Mouse (Mus musculus): Measurements from ENCODE around the gene Ufsp1. TPM values are rescaled to one million over a fixed set of nuclear protein-coding genes. Genes with fewer than 3 reads are reported as not detected.

Gene Ufsp1
- total and polyA plus RNA-seq, 2 experiments = 1.4 to 6.3 TPM

- H3K27me3 ChIP-seq (ENCODE audit: control insufficient read depth, insufficient read depth, low read length) = peaks cover 10% of the 10 kb centered on the region; the same call in 1 of the 2 replicates
- no peaks in the 10 kb centered on the region for H3K36me3 ChIP-seq (ENCODE audit: control insufficient read depth, insufficient read depth, low read length)
- no peak within 1 kb of the TSS for H3K27ac ChIP-seq (replicated peaks; ENCODE audit: insufficient read depth, low read depth, low read length)
Measured at GRCm38 (mm10) chr5:137287032-137287952, 7.1 kb upstream of the Ufsp1 start, which contains the start of gene Ache. TSS of gene Ache (plus strand) at chr5:137287519.

GRCm38 (mm10) chr5:137287953-137288743 lies 6.3 kb upstream of the Ufsp1 start:
- H3K4me3 ChIP-seq (ENCODE audit: insufficient read depth, low read depth, low read length) = peak overlapping the region; percentile 38; the same call in 1 of the 2 replicates
- TF ChIP-seq POLR2A (IDR thresholded peaks at IDR 0.05; ENCODE audit: extremely low read depth, insufficient read depth, low read length) (no peak), CTCF (IDR thresholded peaks at IDR 0.05; ENCODE audit: low read depth, low read length) (no peak)
- H3K27ac ChIP-seq (replicated peaks; ENCODE audit: insufficient read depth, low read depth, low read length) = no peak overlapping the region
- 2% methylated on average over 53 of the region's 65 CpGs for WGBS
- H3K9ac ChIP-seq (ENCODE audit: low read depth, low read length) = 0 out of 2 replicates have a peak overlapping the region, but pooled peaks have one; percentile 18
- H3K4me1 ChIP-seq (ENCODE audit: control insufficient read depth, insufficient read depth, low read length) = 0 out of 2 replicates have a peak, but pooled peaks cover 3% of the 10 kb centered on the region
- H3K79me2 ChIP-seq (ENCODE audit: control insufficient read depth, insufficient read depth, low read length) = no peaks in the 10 kb centered on the region
- DNase-seq (ENCODE audit: extremely low read depth, low read depth, low spot score) = no peak
- H3K27me3 ChIP-seq (ENCODE audit: control insufficient read depth, insufficient read depth, low read length) = peaks cover 10% of the 10 kb centered on the region; the same call in 1 of the 2 replicates
- no peaks in the 10 kb centered on the region for H3K36me3 ChIP-seq (ENCODE audit: control insufficient read depth, insufficient read depth, low read length)

More at GRCm38 (mm10) chr5:137287032-137287952, 7.1 kb upstream of the Ufsp1 start, which contains the start of gene Ache:
- DNase-seq (ENCODE audit: extremely low read depth, low read depth, low spot score) = no peak
- no peak for TF ChIP-seq POLR2A (IDR thresholded peaks at IDR 0.05; ENCODE audit: extremely low read depth, insufficient read depth, low read length)
- TF ChIP-seq CTCF (IDR thresholded peaks at IDR 0.05; ENCODE audit: low read depth, low read length) = no peak
- H3K4me1 ChIP-seq (ENCODE audit: control insufficient read depth, insufficient read depth, low read length) = 0 out of 2 replicates have a peak, but pooled peaks cover 3% of the 10 kb centered on the region
- no peaks in the 10 kb centered on the region for H3K79me2 ChIP-seq (ENCODE audit: control insufficient read depth, insufficient read depth, low read length)
- H3K9ac ChIP-seq (ENCODE audit: low read depth, low read length) = peak within 1 kb of the TSS; percentile 18; the same call in 1 of the 2 replicates
- 6% methylated on average over 40 of the region's 40 CpGs for WGBS
- peak within 1 kb of the TSS; percentile 38; the same call in 1 of the 2 replicates for H3K4me3 ChIP-seq (ENCODE audit: insufficient read depth, low read depth, low read length)

- H3K4me3 ChIP-seq (ENCODE audit: insufficient read depth, low read depth, low read length) = no peak overlapping the region
- H3K79me2 ChIP-seq (ENCODE audit: control insufficient read depth, insufficient read depth, low read length) = no peaks in the 10 kb centered on the region
- H3K27me3 ChIP-seq (ENCODE audit: control insufficient read depth, insufficient read depth, low read length) = peaks cover 10% of the 10 kb centered on the region; the same call in 1 of the 2 replicates
- H3K27ac ChIP-seq (replicated peaks; ENCODE audit: insufficient read depth, low read depth, low read length) = no peak overlapping the region
- no peaks in the 10 kb centered on the region for H3K36me3 ChIP-seq (ENCODE audit: control insufficient read depth, insufficient read depth, low read length)
- WGBS = 14% methylated on average over 25 of the region's 25 CpGs
- TF ChIP-seq CTCF (IDR thresholded peaks at IDR 0.05; ENCODE audit: low read depth, low read length) = no peak
- no peak for TF ChIP-seq POLR2A (IDR thresholded peaks at IDR 0.05; ENCODE audit: extremely low read depth, insufficient read depth, low read length)
- 0 out of 2 replicates have a peak, but pooled peaks cover 3% of the 10 kb centered on the region for H3K4me1 ChIP-seq (ENCODE audit: control insufficient read depth, insufficient read depth, low read length)
- no peak overlapping the region for H3K9ac ChIP-seq (ENCODE audit: low read depth, low read length)
- DNase-seq (ENCODE audit: extremely low read depth, low read depth, low spot score) = no peak
Measured at GRCm38 (mm10) chr5:137288999-137289470, 5.4 kb upstream of the Ufsp1 start.

GRCm38 (mm10) chr5:137289591-137290365 lies 4.7 kb upstream of the Ufsp1 start:
- no peak overlapping the region for H3K4me3 ChIP-seq (ENCODE audit: insufficient read depth, low read depth, low read length)
- TF ChIP-seq POLR2A (IDR thresholded peaks at IDR 0.05; ENCODE audit: extremely low read depth, insufficient read depth, low read length) (no peak), CTCF (IDR thresholded peaks at IDR 0.05; ENCODE audit: low read depth, low read length) (no peak)
- H3K79me2 ChIP-seq (ENCODE audit: control insufficient read depth, insufficient read depth, low read length) = no peaks in the 10 kb centered on the region
- H3K27me3 ChIP-seq (ENCODE audit: control insufficient read depth, insufficient read depth, low read length) = peaks cover 10% of the 10 kb centered on the region; the same call in 1 of the 2 replicates
- H3K9ac ChIP-seq (ENCODE audit: low read depth, low read length) = no peak overlapping the region
- no peak for DNase-seq (ENCODE audit: extremely low read depth, low read depth, low spot score)
- H3K36me3 ChIP-seq (ENCODE audit: control insufficient read depth, insufficient read depth, low read length) = no peaks in the 10 kb centered on the region
- peaks cover 4% of the 10 kb centered on the region; the same call in 1 of the 2 replicates for H3K4me1 ChIP-seq (ENCODE audit: control insufficient read depth, insufficient read depth, low read length)
- H3K27ac ChIP-seq (replicated peaks; ENCODE audit: insufficient read depth, low read depth, low read length) = no peak overlapping the region
- WGBS = 77% methylated on average over 13 of the region's 13 CpGs

- Histone ChIP-seq H3K36me3 (ENCODE audit: control insufficient read depth, insufficient read depth, low read length) (peaks cover 3% of the 10 kb centered on the region; the same call in 1 of the 2 replicates), H3K27ac (replicated peaks; ENCODE audit: insufficient read depth, low read depth, low read length) (no peak overlapping the region), H3K4me1 (ENCODE audit: control insufficient read depth, insufficient read depth, low read length) (peaks cover 7% of the 10 kb centered on the region; the same call in 1 of the 2 replicates), H3K27me3 (ENCODE audit: control insufficient read depth, insufficient read depth, low read length) (peaks cover 10% of the 10 kb centered on the region; the same call in 1 of the 2 replicates), H3K79me2 (ENCODE audit: control insufficient read depth, insufficient read depth, low read length) (no peaks in the 10 kb centered on the region), H3K4me3 (ENCODE audit: insufficient read depth, low read depth, low read length) (no peak overlapping the region), H3K9ac (ENCODE audit: low read depth, low read length) (no peak overlapping the region)
- peak; percentile 51 for DNase-seq (ENCODE audit: extremely low read depth, low read depth, low spot score)
- peak; percentile 85 for TF ChIP-seq CTCF (IDR thresholded peaks at IDR 0.05; ENCODE audit: low read depth, low read length)
- no peak for TF ChIP-seq POLR2A (IDR thresholded peaks at IDR 0.05; ENCODE audit: extremely low read depth, insufficient read depth, low read length)
- WGBS = 16% methylated on average over 15 of the region's 15 CpGs
Measured at GRCm38 (mm10) chr5:137290677-137291076, 3.8 kb upstream of the Ufsp1 start.

Data from liver, adult 2 months (tissue).